Mouse (Mus musculus) limb, embryonic 14.5 days (tissue): ENCODE data around the gene Prtg. TPM values are rescaled to one million over a fixed set of nuclear protein-coding genes. Genes with fewer than 3 reads are reported as not detected.
A peak's percentile ranks its signal among the peaks of the same experiment; 100 is the strongest.

Experiments used
- ATAC-seq: fragments of 200-750 bp; cut with Nextera tagmentation; 2 replicates; pipeline ENCODE4 v1.8.0; 2017; ENCODE audit warnings: low read depth, moderate number of reproducible peaks, moderate TSS enrichment; ENCODE audit not compliant: low FRiP score
- DNase-seq: peaks from one replicate; pipeline ENCODE4 v3.0.0-alpha.2; 2015; ENCODE audit warnings: low spot score
- H3K27ac ChIP-seq: fragments of 300-500 bp; sonication (generic); replicated peaks from 2 replicates; pipeline ENCODE4 v1.5.1; 2014; ENCODE audit warnings: low read depth, mild to moderate bottlenecking, low read length, moderate library complexity, mixed read lengths
- H3K27me3 ChIP-seq: fragments of 300-500 bp; sonication (generic); 2 replicates; pipeline ENCODE4 v1.6.1; 2014; ENCODE audit warnings: low read length, mixed read lengths; ENCODE audit not compliant: control insufficient read depth, insufficient read depth
- H3K36me3 ChIP-seq: fragments of 300-500 bp; sonication (generic); 2 replicates; pipeline ENCODE4 v1.6.1; 2014; ENCODE audit warnings: mild to moderate bottlenecking, low read length, moderate library complexity, mixed read lengths; ENCODE audit not compliant: control insufficient read depth, insufficient read depth
- H3K4me1 ChIP-seq: fragments of 300-500 bp; sonication (generic); 2 replicates; pipeline ENCODE4 v1.6.1; 2014; ENCODE audit warnings: antibody characterized with exemption, low read length, mixed read lengths; ENCODE audit not compliant: control insufficient read depth, insufficient read depth
- H3K4me2 ChIP-seq: fragments of 300-500 bp; sonication (generic); replicated peaks from 2 replicates; pipeline ENCODE4 v1.6.1; 2014; ENCODE audit warnings: low read depth, mild to moderate bottlenecking, low read length, moderate library complexity; ENCODE audit not compliant: severe bottlenecking
- H3K4me3 ChIP-seq: fragments of 300-500 bp; sonication (generic); replicated peaks from 2 replicates; pipeline ENCODE4 v1.5.1; 2014; ENCODE audit warnings: low read length
- H3K9ac ChIP-seq: fragments of 300-500 bp; sonication (generic); 2 replicates; pipeline ENCODE4 v1.6.1; 2014; ENCODE audit warnings: mild to moderate bottlenecking, low read depth, low read length, moderate library complexity; ENCODE audit not compliant: severe bottlenecking
- H3K9me3 ChIP-seq: fragments of 300-500 bp; sonication (generic); 2 replicates; pipeline ENCODE4 v1.6.1; 2016; ENCODE audit warnings: low read length; ENCODE audit not compliant: control insufficient read depth
- POLR2A ChIP-seq: fragments of 200-500 bp; IDR thresholded peaks from 2 replicates; pipeline ENCODE4 v1.8.0; 2012; ENCODE audit warnings: inconsistent platforms, mild to moderate bottlenecking, moderate library complexity, borderline replicate concordance; ENCODE audit not compliant: insufficient read depth, insufficient read length; ENCODE audit errors: extremely low read depth
- WGBS: fragments of 180-500 bp; shearing (Covaris S2); extraction: QIAGEN DNeasy Blood & Tissue Kit; methylation state at CpG from one replicate; pipeline ENCODE4 v1.1.7; 2014; 5-methylcytosine and 5-hydroxymethylcytosine counted together
- polyA plus RNA-seq, 2 experiments: library from polyadenylated mRNA; depleted of rRNA in 1 of 2; stranded (reverse) in 1 of 2; unstranded in 1 of 2; fragments of >200 nt; fragmentation: Nextera tagmentation in 1 of 2; extraction: Ambion mirVana in 1 of 2; gene quantifications; 2 replicates each; pipeline versions ENCODE4 v1.2.1 to v1.2.3; 2012 to 2014

The Prtg gene
- polyA plus RNA-seq, 2 experiments, result 0.57 to 0.87 TPM

DNA sequence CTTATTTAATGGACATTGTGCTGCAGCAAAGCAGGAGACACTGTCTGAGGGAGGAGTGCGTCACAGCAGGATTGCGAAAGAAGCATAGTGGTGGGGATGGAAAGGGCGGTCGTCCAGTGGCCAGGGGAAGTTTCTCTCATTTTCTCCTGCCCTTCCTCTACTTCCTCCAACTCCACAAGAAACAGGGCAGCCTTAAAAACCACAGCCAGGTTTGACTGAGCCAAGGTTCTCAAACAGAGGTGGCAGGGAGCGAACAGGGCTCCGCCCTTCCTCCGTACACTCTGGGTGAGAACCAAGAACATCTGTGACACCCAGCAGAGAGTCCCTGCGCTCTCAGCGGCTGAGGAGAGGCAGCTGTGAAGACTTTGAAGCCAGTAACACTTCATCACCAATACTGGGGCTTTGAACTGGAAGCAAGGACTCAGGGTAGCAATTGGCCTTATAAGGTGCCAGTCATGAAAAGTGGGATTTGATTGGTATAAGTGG, 9.5 kb upstream of the Prtg start:
- no peaks in the 10 kb centered on the region for H3K4me1 ChIP-seq
- TF ChIP-seq POLR2A, result no peak
- no peaks in the 10 kb centered on the region for H3K27me3 ChIP-seq
- no peak overlapping the region for H3K4me2 ChIP-seq
- H3K36me3 ChIP-seq, result no peaks in the 10 kb centered on the region
- H3K27ac ChIP-seq, result no peak overlapping the region
- WGBS, result 37% methylated on average over 9 of the region's 9 CpGs
- ATAC-seq, result no peak
- H3K4me3 ChIP-seq, result no peak overlapping the region
- no peak for DNase-seq
- no peak overlapping the region for H3K9ac ChIP-seq
- H3K9me3 ChIP-seq, result no peaks in the 10 kb centered on the region

DNA sequence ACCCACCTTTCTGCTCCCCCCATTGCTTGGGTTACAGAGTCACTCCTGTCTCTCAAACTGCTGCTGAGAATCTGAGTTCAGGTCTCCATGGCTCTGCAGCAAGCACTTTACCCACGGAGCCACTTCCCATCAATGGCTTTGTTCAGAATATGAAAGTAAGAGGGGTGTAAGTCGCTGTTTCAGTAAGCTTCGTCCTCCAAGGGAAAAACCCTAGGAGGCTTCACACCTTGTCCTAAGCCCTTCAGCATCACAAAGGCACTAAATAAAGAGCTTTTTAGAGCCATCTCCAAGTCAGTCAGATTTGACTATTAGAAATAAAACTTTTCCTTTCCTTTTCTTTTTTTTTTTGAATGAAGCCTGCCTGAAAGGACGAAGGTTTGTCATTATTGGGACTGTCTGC, 3.4 kb upstream of the Prtg start:
- Histone ChIP-seq H3K9me3 (no peaks in the 10 kb centered on the region), H3K9ac (no peak overlapping the region), H3K4me1 (peaks cover 15% of the 10 kb centered on the region), H3K27me3 (peaks cover 13% of the 10 kb centered on the region), H3K27ac (no peak overlapping the region), H3K36me3 (no peaks in the 10 kb centered on the region), H3K4me2 (no peak overlapping the region), H3K4me3 (no peak overlapping the region)
- no peak for DNase-seq
- WGBS, result 33% methylated on average over 4 of the region's 4 CpGs
- no peak for ATAC-seq
- TF ChIP-seq POLR2A, result no peak

DNA sequence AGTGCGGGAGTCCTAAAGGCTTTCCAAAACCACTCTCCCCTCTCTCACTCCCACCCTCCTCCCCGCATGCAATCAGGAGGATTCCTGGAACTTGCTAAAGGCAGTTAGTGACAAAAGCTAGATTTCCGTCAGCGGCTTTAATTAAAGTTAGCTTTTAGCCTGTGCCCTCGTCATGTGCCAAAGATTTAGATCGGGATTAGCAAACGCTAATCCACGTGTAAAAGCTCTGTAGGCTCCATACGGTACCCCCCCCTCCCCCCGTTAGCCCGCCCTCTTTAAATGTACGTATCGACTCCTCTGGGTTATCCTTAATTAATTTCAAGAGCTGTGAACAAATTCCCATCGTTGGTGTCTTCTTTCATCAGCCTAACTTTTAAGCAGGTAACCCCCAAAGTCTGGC, 528 bp upstream of the Prtg start:
- ATAC-seq (no peak), DNase-seq (no peak)
- Histone ChIP-seq H3K27ac (no peak overlapping the region), H3K4me3 (peak overlapping the region; percentile 71; the same call in 1 of the 2 replicates), H3K27me3 (peaks cover 29% of the 10 kb centered on the region), H3K9ac (no peak overlapping the region), H3K36me3 (no peaks in the 10 kb centered on the region), H3K9me3 (no peaks in the 10 kb centered on the region), H3K4me1 (peaks cover 15% of the 10 kb centered on the region), H3K4me2 (peak overlapping the region; percentile 100)
- 5% methylated on average over 14 of the region's 14 CpGs for WGBS
- no peak for TF ChIP-seq POLR2A

DNA sequence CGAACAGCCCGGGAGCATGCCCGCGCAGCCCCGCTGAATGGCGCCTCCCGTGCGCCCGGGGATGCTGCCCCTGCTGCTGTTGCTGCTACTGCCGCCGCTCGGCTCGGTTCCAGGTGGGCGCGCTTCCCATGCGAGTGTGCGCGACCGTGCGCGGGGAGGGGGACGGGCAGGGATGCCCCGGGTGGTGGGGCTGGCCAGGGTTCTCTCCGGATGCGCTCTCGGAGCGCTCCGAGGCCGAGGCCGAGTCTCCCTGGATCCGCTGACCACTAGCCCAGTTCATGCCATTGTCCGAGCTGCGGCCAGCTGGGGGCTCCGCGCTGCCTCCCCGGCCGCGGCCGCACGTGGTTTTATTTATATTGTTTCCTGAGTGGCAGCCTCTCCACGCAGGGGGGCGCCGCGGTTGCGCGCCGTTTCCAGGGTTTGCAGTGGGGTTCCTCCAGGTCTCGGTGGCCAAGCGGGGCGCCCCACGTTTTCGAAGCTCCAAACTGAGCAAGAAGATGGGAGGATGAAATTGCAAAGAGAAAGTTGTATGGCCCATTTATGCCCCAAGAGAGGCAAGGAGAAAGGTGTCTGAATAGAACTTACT, 839 bp downstream of the Prtg start:
- Histone ChIP-seq H3K9ac (peak overlapping the region; percentile 76), H3K27me3 (peaks cover 32% of the 10 kb centered on the region), H3K36me3 (no peaks in the 10 kb centered on the region), H3K4me1 (peaks cover 15% of the 10 kb centered on the region), H3K27ac (no peak overlapping the region), H3K4me3 (peak overlapping the region; percentile 71), H3K9me3 (no peaks in the 10 kb centered on the region), H3K4me2 (peak overlapping the region; percentile 100)
- peak; percentile 47 for DNase-seq
- no peak for TF ChIP-seq POLR2A
- WGBS, result 2% methylated on average over 39 of the region's 52 CpGs
- ATAC-seq, result peak; percentile 56; the same call in 1 of the 2 replicates

DNA sequence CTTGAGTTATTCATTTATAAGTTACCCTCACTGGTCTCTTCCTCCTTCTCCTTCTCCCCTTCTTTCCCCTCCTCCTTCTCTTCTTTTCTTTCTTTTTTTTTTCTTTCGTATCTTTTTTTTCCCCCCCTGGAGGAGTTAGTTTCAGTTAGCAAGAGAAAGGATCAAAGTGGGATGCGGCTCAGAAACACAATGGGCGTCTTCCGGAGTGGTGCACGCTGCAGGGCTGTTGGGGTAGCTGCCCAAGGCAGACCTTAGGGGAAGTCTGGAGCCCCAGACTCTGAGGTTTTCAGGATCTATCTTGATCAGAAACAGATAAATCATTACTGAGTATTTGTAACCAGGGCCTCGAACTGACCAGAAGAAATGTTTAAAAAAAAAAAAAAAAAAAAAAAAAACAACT, 1.5 kb downstream of the Prtg start:
- peak overlapping the region; percentile 100 for H3K4me2 ChIP-seq
- WGBS, result 1% methylated on average over 6 of the region's 6 CpGs
- no peaks in the 10 kb centered on the region for H3K9me3 ChIP-seq
- H3K4me1 ChIP-seq, result peaks cover 15% of the 10 kb centered on the region
- DNase-seq (no peak), ATAC-seq (no peak)
- H3K9ac ChIP-seq, result no peak overlapping the region
- no peak overlapping the region for H3K27ac ChIP-seq
- H3K36me3 ChIP-seq, result no peaks in the 10 kb centered on the region
- peaks cover 32% of the 10 kb centered on the region for H3K27me3 ChIP-seq
- TF ChIP-seq POLR2A, result no peak
- peak overlapping the region; percentile 71 for H3K4me3 ChIP-seq

DNA sequence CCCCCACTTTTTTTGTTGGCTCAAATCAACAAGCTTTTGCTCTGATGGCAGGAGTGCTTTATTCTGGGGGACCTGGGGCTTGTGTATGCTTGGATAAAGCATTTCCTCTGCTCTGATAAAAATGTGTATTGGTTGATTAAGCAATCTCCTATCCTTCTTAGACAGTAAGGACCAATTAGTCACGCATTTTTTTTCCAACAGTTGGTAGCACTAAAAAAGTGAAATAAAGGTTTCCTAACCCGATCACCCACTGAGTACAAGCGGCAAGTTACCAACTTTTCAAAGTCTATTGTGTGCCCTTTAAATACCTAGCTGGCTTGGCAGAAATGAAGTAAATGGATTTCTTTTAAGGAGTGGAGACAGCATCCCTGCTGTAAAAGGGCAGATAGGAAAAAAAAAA, 1.9 kb downstream of the Prtg start:
- ATAC-seq (no peak), DNase-seq (no peak)
- Histone ChIP-seq H3K9ac (no peak overlapping the region), H3K4me1 (peaks cover 15% of the 10 kb centered on the region), H3K4me2 (0 out of 2 replicates have a peak overlapping the region, but pooled peaks have one; percentile 2), H3K4me3 (no peak overlapping the region), H3K9me3 (no peaks in the 10 kb centered on the region), H3K27me3 (peaks cover 32% of the 10 kb centered on the region), H3K36me3 (no peaks in the 10 kb centered on the region), H3K27ac (no peak overlapping the region)
- no peak for TF ChIP-seq POLR2A
- 11% methylated on average over 3 of the region's 3 CpGs for WGBS
